Mouse (Mus musculus) hindbrain, postnatal 0 days (tissue): ENCODE results near the gene Gucy1b1. TPM values are rescaled to one million over a fixed set of nuclear protein-coding genes. Genes with fewer than 3 reads are reported as not detected.

Experiments used
- ATAC-seq: fragments of 200-750 bp; cut with Nextera tagmentation; 2 replicates; pipeline ENCODE4 v1.8.0; 2017; ENCODE audit warnings: mild to moderate bottlenecking, moderate TSS enrichment, moderate library complexity
- DNase-seq: peaks from one replicate; pipeline ENCODE4 v3.0.0-alpha.2; 2015; ENCODE audit warnings: low spot score
- H3K27ac ChIP-seq: fragments of 300-500 bp; sonication (generic); 2 replicates; pipeline ENCODE4 v1.5.1; 2014; ENCODE audit warnings: mild to moderate bottlenecking
- H3K27me3 ChIP-seq: fragments of 300-500 bp; sonication (generic); 2 replicates; pipeline ENCODE4 v1.6.1; 2014; ENCODE audit warnings: low read length, mixed read lengths; ENCODE audit not compliant: insufficient read depth
- H3K36me3 ChIP-seq: fragments of 300-500 bp; sonication (generic); 2 replicates; pipeline ENCODE4 v1.6.1; 2014; ENCODE audit warnings: low read length, mixed read lengths; ENCODE audit not compliant: insufficient read depth
- H3K4me1 ChIP-seq: fragments of 300-500 bp; sonication (generic); 2 replicates; pipeline ENCODE4 v1.6.1; 2014; ENCODE audit warnings: antibody characterized with exemption, low read length, mixed read lengths; ENCODE audit not compliant: insufficient read depth
- H3K4me2 ChIP-seq: fragments of 300-500 bp; sonication (generic); 2 replicates; pipeline ENCODE4 v1.6.1; 2014; ENCODE audit warnings: low read depth, mild to moderate bottlenecking, low read length, moderate library complexity, mixed read lengths
- H3K4me3 ChIP-seq: fragments of 300-500 bp; sonication (generic); 2 replicates; pipeline ENCODE4 v1.5.1; 2014; ENCODE audit warnings: low read length
- H3K9ac ChIP-seq: fragments of 300-500 bp; sonication (generic); replicated peaks from 2 replicates; pipeline ENCODE4 v1.6.1; 2014; ENCODE audit warnings: mild to moderate bottlenecking, low read length, moderate library complexity, mixed read lengths
- H3K9me3 ChIP-seq: fragments of 300-500 bp; sonication (generic); 2 replicates; pipeline ENCODE4 v1.6.1; 2016; ENCODE audit warnings: low read length, mixed read lengths
- CTCF ChIP-seq: IDR thresholded peaks from 2 replicates; pipeline ENCODE4 v1.5.1; 2016; ENCODE audit warnings: antibody characterized with exemption, control low read depth, low read depth
- WGBS: fragments of 180-500 bp; shearing (Covaris S2); extraction: QIAGEN DNeasy Blood & Tissue Kit; methylation state at CpG from one replicate; pipeline ENCODE4 v1.1.7; 2014; 5-methylcytosine and 5-hydroxymethylcytosine counted together
- polyA plus RNA-seq: library from polyadenylated mRNA; unstranded; fragments of >200 nt; fragmentation: Nextera tagmentation; extraction: Ambion mirVana; gene quantifications from 2 replicates; pipeline ENCODE4 v1.2.1, GENCODE M21; 2015
- total RNA-seq: library from RNA; depleted of rRNA; stranded (reverse); fragments of >200 nt; gene quantifications from 2 replicates; pipeline ENCODE4 v1.2.3, GENCODE M21; 2014

The Gucy1b1 gene
- total and polyA plus RNA-seq, 2 experiments from 2014 or later: 39.3 to 53.6 TPM

GRCm38 (mm10) chr3:82022421-82022920 is 52.0 kb downstream of the Gucy1b1 start:
- DNase-seq: no peak
- Histone ChIP-seq H3K4me2 (no peak overlapping the region), H3K9me3 (no peaks in the 10 kb centered on the region), H3K4me3 (no peak overlapping the region), H3K4me1 (no peaks in the 10 kb centered on the region), H3K27me3 (no peaks in the 10 kb centered on the region), H3K9ac (no peak overlapping the region), H3K27ac (no peak overlapping the region), H3K36me3 (no peaks in the 10 kb centered on the region)
- TF ChIP-seq CTCF: no peak
- 91% methylated on average over 8 of the region's 8 CpGs for WGBS
- no peak for ATAC-seq

GRCm38 (mm10) chr3:82014148-82014703 is 60.3 kb downstream of the Gucy1b1 start:
- TF ChIP-seq CTCF: no peak
- ATAC-seq (peak; percentile 62; the same call in 1 of the 2 replicates), DNase-seq (peak; percentile 29)
- Histone ChIP-seq H3K27me3 (no peaks in the 10 kb centered on the region), H3K9me3 (no peaks in the 10 kb centered on the region), H3K4me3 (no peak overlapping the region), H3K4me1 (no peaks in the 10 kb centered on the region), H3K9ac (no peak overlapping the region), H3K27ac (no peak overlapping the region), H3K36me3 (no peaks in the 10 kb centered on the region), H3K4me2 (no peak overlapping the region)
- WGBS: 21% methylated on average over 7 of the region's 7 CpGs

- WGBS: 95% methylated on average over 1 of the region's 1 CpGs
- no peak for TF ChIP-seq CTCF
- no peaks in the 10 kb centered on the region for H3K9me3 ChIP-seq
- H3K27ac ChIP-seq: no peak overlapping the region
- H3K4me1 ChIP-seq: no peaks in the 10 kb centered on the region
- no peaks in the 10 kb centered on the region for H3K36me3 ChIP-seq
- no peak overlapping the region for H3K4me2 ChIP-seq
- H3K9ac ChIP-seq: no peak overlapping the region
- DNase-seq: no peak
- no peak for ATAC-seq
- no peaks in the 10 kb centered on the region for H3K27me3 ChIP-seq
- H3K4me3 ChIP-seq: no peak overlapping the region
Measured at GRCm38 (mm10) chr3:82007002-82007401, 67.5 kb downstream of the Gucy1b1 start.

- H3K9me3 ChIP-seq: no peaks in the 10 kb centered on the region
- ATAC-seq (0 out of 2 replicates have a peak, but pooled peaks have one; percentile 35), DNase-seq (peak; percentile 84)
- no peaks in the 10 kb centered on the region for H3K4me1 ChIP-seq
- no peak overlapping the region for H3K4me3 ChIP-seq
- no peaks in the 10 kb centered on the region for H3K36me3 ChIP-seq
- 3% methylated on average over 1 of the region's 1 CpGs for WGBS
- peak; percentile 76 for TF ChIP-seq CTCF
- H3K27me3 ChIP-seq: no peaks in the 10 kb centered on the region
- H3K27ac ChIP-seq: no peak overlapping the region
- H3K9ac ChIP-seq: no peak overlapping the region
- H3K4me2 ChIP-seq: no peak overlapping the region
Measured at GRCm38 (mm10) chr3:81995988-81996387, 78.5 kb downstream of the Gucy1b1 start.

- DNase-seq: no peak
- Histone ChIP-seq H3K9me3 (no peaks in the 10 kb centered on the region), H3K4me1 (no peaks in the 10 kb centered on the region), H3K36me3 (no peaks in the 10 kb centered on the region), H3K27ac (no peak overlapping the region), H3K4me3 (no peak overlapping the region), H3K4me2 (no peak overlapping the region), H3K27me3 (no peaks in the 10 kb centered on the region), H3K9ac (no peak overlapping the region)
- no peak for TF ChIP-seq CTCF
- ATAC-seq: no peak
- WGBS: 36% methylated on average over 4 of the region's 4 CpGs
Measured at GRCm38 (mm10) chr3:81995371-81995770, 79.1 kb downstream of the Gucy1b1 start.

- WGBS: 62% methylated on average over 3 of the region's 3 CpGs
- no peaks in the 10 kb centered on the region for H3K4me1 ChIP-seq
Measured at GRCm38 (mm10) chr3:81990531-81990930, 84.0 kb downstream of the Gucy1b1 start.

GRCm38 (mm10) chr3:81989692-81990141 is 84.8 kb downstream of the Gucy1b1 start:
- Histone ChIP-seq H3K9ac (no peak overlapping the region), H3K9me3 (no peaks in the 10 kb centered on the region), H3K36me3 (no peaks in the 10 kb centered on the region), H3K27ac (no peak overlapping the region), H3K4me1 (no peaks in the 10 kb centered on the region), H3K27me3 (no peaks in the 10 kb centered on the region), H3K4me2 (no peak overlapping the region), H3K4me3 (no peak overlapping the region)
- WGBS: 56% methylated on average over 2 of the region's 2 CpGs
- no peak for TF ChIP-seq CTCF
- ATAC-seq: no peak
- no peak for DNase-seq

More at GRCm38 (mm10) chr3:81990531-81990930, 84.0 kb downstream of the Gucy1b1 start:
- Histone ChIP-seq H3K9me3 (no peaks in the 10 kb centered on the region), H3K4me2 (no peak overlapping the region), H3K27ac (no peak overlapping the region), H3K9ac (no peak overlapping the region), H3K36me3 (no peaks in the 10 kb centered on the region), H3K27me3 (no peaks in the 10 kb centered on the region), H3K4me3 (no peak overlapping the region)
- ATAC-seq (peak; percentile 84), DNase-seq (peak; percentile 42)
- no peak for TF ChIP-seq CTCF
